Mouse (Mus musculus) stomach, postnatal 0 days (tissue): ENCODE results near the gene Tmem176b. TPM values are rescaled to one million over a fixed set of nuclear protein-coding genes. Genes with fewer than 3 reads are reported as not detected.

ENCODE experiments used
- ATAC-seq: fragments of 200-750 bp; cut with Nextera tagmentation; 2 replicates; pipeline ENCODE4 v1.8.0; 2017; ENCODE audit not compliant: low FRiP score, low TSS enrichment
- DNase-seq: peaks from one replicate; pipeline ENCODE4 v3.0.0-alpha.2; 2016; ENCODE audit warnings: low spot score
- H3K27ac ChIP-seq: fragments of 300-500 bp; sonication (generic); replicated peaks from 2 replicates; pipeline ENCODE4 v1.5.1; 2014; ENCODE audit warnings: mild to moderate bottlenecking, control low read depth
- H3K27me3 ChIP-seq: fragments of 300-500 bp; sonication (generic); 2 replicates; pipeline ENCODE4 v1.6.1; 2014; ENCODE audit warnings: low read length; ENCODE audit not compliant: control insufficient read depth, insufficient read depth
- H3K36me3 ChIP-seq: fragments of 300-500 bp; sonication (generic); 2 replicates; pipeline ENCODE4 v1.6.1; 2014; ENCODE audit warnings: low read length, mixed read lengths; ENCODE audit not compliant: control insufficient read depth, insufficient read depth
- H3K4me1 ChIP-seq: fragments of 300-500 bp; sonication (generic); replicated peaks from 2 replicates; pipeline ENCODE4 v1.6.1; 2014; ENCODE audit warnings: antibody characterized with exemption; ENCODE audit not compliant: control insufficient read depth, insufficient read depth
- H3K4me2 ChIP-seq: fragments of 300-500 bp; sonication (generic); replicated peaks from 2 replicates; pipeline ENCODE4 v1.6.1; 2014; ENCODE audit warnings: low read depth, mild to moderate bottlenecking, control low read depth, moderate library complexity
- H3K4me3 ChIP-seq: fragments of 300-500 bp; sonication (generic); 2 replicates; pipeline ENCODE4 v1.5.1; 2014; ENCODE audit warnings: low read depth, low read length, control low read depth
- H3K9ac ChIP-seq: fragments of 300-500 bp; sonication (generic); 2 replicates; pipeline ENCODE4 v1.6.1; 2014; ENCODE audit warnings: mild to moderate bottlenecking, low read length, control low read depth, mixed read lengths
- H3K9me3 ChIP-seq: fragments of 300-500 bp; sonication (generic); 2 replicates; pipeline ENCODE4 v1.6.1; 2016; ENCODE audit warnings: low read length; ENCODE audit not compliant: control insufficient read depth
- CTCF ChIP-seq: IDR thresholded peaks from 2 replicates; pipeline ENCODE4 v1.5.1; 2016; ENCODE audit warnings: antibody characterized with exemption, low read depth, mild to moderate bottlenecking, moderate library complexity
- EP300 ChIP-seq: optimal IDR thresholded peaks from 2 replicates; pipeline ENCODE3; 2016; ENCODE audit warnings: antibody characterized with exemption
- WGBS: fragments of 180-500 bp; shearing (Covaris S2); extraction: QIAGEN DNeasy Blood & Tissue Kit; methylation state at CpG from one replicate; pipeline ENCODE4 v1.1.7; 2014; 5-methylcytosine and 5-hydroxymethylcytosine counted together
- polyA plus RNA-seq: library from polyadenylated mRNA; unstranded; fragments of >200 nt; fragmentation: Nextera tagmentation; extraction: Ambion mirVana; gene quantifications from 2 replicates; pipeline ENCODE4 v1.2.1, GENCODE M21; 2015

Gene Tmem176b
- polyA plus RNA-seq, 1 experiment from 2014 or later: 254 TPM

GRCm38 (mm10) chr6:48862816-48863215 lies 21.5 kb upstream of the Tmem176b start:
- TF ChIP-seq CTCF (no peak), EP300 (no peak)
- no peak for ATAC-seq
- Histone ChIP-seq H3K4me3 (no peak overlapping the region), H3K9me3 (no peaks in the 10 kb centered on the region), H3K9ac (no peak overlapping the region), H3K27me3 (no peaks in the 10 kb centered on the region), H3K27ac (no peak overlapping the region), H3K36me3 (no peaks in the 10 kb centered on the region), H3K4me2 (no peak overlapping the region), H3K4me1 (no peaks in the 10 kb centered on the region)
- DNase-seq: no peak
- WGBS: 82% methylated on average over 4 of the region's 4 CpGs

DNA sequence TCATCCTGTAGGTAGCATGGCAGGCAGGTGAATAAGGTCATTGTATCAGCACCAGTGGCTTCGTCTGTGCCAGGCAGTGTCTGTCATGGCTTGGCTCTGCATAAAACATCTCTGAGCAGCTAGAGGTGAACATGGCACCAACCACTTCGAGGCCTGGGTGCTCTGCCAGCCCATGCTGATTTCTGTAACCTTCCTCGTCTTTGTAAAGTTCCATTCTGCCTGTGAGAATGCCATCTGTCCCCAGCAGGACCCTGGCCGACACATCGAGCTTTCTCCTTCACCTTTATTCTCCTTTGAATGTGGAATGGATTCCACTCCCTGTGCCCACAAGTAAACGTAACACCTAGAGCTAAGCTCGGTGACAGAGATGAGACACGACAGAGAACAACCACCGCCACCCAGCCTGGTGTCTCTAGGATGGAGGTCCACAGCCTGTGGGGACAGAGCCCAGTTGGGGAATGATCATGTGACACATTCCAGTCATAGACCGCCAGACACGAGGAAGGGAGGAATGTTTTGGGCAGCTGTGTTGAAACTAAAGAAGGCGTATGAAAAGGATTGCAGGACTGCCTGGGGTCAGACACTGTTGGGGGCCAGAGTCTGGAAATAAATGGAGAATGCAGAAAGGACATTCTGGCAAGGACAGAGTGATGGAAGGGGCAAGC lies 20.5 kb upstream of the Tmem176b start:
- no peaks in the 10 kb centered on the region for H3K4me1 ChIP-seq
- H3K27me3 ChIP-seq: no peaks in the 10 kb centered on the region
- H3K9me3 ChIP-seq: no peaks in the 10 kb centered on the region
- no peaks in the 10 kb centered on the region for H3K36me3 ChIP-seq
- no peak for ATAC-seq
- WGBS: 71% methylated on average over 12 of the region's 12 CpGs
- no peak overlapping the region for H3K4me2 ChIP-seq
- no peak overlapping the region for H3K9ac ChIP-seq
- H3K4me3 ChIP-seq: no peak overlapping the region
- TF ChIP-seq CTCF: no peak
- no peak for TF ChIP-seq EP300
- no peak overlapping the region for H3K27ac ChIP-seq
- no peak for DNase-seq

GRCm38 (mm10) chr6:48860851-48861250 lies 19.6 kb upstream of the Tmem176b start:
- no peaks in the 10 kb centered on the region for H3K4me1 ChIP-seq
- H3K9me3 ChIP-seq: no peaks in the 10 kb centered on the region
- TF ChIP-seq CTCF (no peak), EP300 (no peak)
- H3K4me2 ChIP-seq: no peak overlapping the region
- H3K27ac ChIP-seq: no peak overlapping the region
- no peak for ATAC-seq
- H3K9ac ChIP-seq: no peak overlapping the region
- no peak overlapping the region for H3K4me3 ChIP-seq
- H3K27me3 ChIP-seq: no peaks in the 10 kb centered on the region
- no peak for DNase-seq
- H3K36me3 ChIP-seq: no peaks in the 10 kb centered on the region
- 96% methylated on average over 1 of the region's 1 CpGs for WGBS

DNA sequence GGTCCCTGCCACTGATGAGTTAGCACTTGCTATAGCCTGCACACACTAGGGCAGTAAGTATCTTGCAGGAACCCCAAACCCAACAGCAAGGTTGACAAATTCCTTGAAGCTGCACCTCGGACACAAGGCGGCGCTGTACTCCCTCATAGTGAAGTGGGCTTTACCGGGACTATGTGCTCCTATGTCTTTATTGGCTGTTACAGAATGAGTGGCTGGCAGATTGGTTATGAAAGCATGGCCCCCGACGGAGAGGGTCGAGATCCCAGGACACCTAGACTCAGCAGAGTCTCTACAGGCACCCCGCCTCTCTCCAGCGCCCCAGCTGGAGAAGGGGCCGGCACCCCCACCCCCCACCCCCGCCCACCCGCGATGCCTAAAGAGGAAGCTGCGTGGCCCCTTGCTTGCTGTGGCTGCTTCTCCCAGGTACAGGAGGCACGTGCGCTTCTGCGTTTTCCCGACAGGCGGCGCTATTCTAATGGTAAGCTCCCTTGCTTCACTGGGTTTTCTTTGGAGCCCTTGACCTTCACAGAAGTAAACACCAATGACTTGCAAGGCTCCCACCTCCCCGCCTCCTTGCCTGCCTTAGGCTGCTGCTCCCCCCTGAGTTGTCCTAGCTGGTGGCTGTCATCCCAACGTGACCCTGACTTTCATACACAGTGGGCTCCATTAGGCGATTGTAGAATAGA lies 19.0 kb upstream of the Tmem176b start:
- ATAC-seq: peak; percentile 62
- Histone ChIP-seq H3K9ac (no peak overlapping the region), H3K36me3 (no peaks in the 10 kb centered on the region), H3K9me3 (no peaks in the 10 kb centered on the region), H3K4me1 (no peaks in the 10 kb centered on the region), H3K4me3 (no peak overlapping the region), H3K27ac (no peak overlapping the region), H3K4me2 (peak overlapping the region; percentile 41; the same call in 1 of the 2 replicates), H3K27me3 (no peaks in the 10 kb centered on the region)
- peak; percentile 78 for DNase-seq
- peak; percentile 83 for TF ChIP-seq CTCF
- no peak for TF ChIP-seq EP300
- 18% methylated on average over 22 of the region's 23 CpGs for WGBS

DNA sequence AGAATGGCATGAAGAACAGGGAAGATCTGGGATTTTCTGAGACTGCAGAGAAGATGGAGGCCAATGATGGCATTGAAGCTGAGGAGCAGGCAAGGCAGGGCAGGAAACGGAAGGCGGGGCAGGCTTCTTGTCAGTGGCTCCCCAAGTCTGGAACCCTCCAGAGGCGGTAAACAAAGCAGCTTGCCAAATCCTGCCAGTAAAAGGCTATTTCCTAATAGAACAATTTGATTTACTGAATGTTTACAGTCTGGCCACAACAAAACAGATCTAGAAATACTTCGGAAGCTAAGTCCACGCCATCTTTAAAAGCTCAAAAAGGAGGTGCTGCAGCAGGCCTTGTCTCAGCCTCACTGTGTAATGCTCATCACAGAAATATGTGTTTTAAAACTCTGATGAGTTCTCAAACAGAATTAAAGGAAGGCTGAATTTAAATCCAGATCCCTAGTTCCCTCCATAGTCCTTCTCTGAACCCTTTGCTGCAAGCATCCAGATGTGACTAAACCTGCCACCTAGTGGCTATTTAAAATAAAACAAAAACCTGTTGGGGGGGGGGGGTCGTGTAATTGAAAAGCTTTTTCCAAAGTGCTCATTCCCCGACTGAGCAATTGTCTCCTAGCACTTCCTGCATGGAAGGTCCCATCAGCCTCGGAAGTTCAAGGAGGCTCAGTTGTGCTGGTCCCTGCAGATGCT lies 16.5 kb upstream of the Tmem176b start:
- peak; percentile 47; the same call in 1 of the 2 replicates for ATAC-seq
- no peak for DNase-seq
- H3K27me3 ChIP-seq: no peaks in the 10 kb centered on the region
- H3K27ac ChIP-seq: peak overlapping the region; percentile 24; the same call in 1 of the 2 replicates
- TF ChIP-seq EP300 (no peak), CTCF (peak; percentile 70)
- no peak overlapping the region for H3K9ac ChIP-seq
- H3K9me3 ChIP-seq: no peaks in the 10 kb centered on the region
- no peaks in the 10 kb centered on the region for H3K36me3 ChIP-seq
- WGBS: 36% methylated on average over 8 of the region's 8 CpGs
- no peak overlapping the region for H3K4me3 ChIP-seq
- H3K4me1 ChIP-seq: no peaks in the 10 kb centered on the region
- H3K4me2 ChIP-seq: no peak overlapping the region
